Mouse (Mus musculus) liver, embryonic 11.5 days (tissue): Measurements from ENCODE around the gene Pop7. TPM values are rescaled to one million over a fixed set of nuclear protein-coding genes. Genes with fewer than 3 reads are reported as not detected.

Experiments used
- ATAC-seq: fragments of 200-750 bp; cut with Nextera tagmentation; replicated peaks from 2 replicates; pipeline ENCODE4 v1.8.0; 2017; ENCODE audit warnings: moderate number of reproducible peaks, mild to moderate bottlenecking, moderate TSS enrichment, moderate library complexity; ENCODE audit not compliant: low FRiP score
- DNase-seq: peaks from one replicate; pipeline ENCODE4 v3.0.0-alpha.2; 2017; ENCODE audit warnings: low spot score
- H3K27ac ChIP-seq: fragments of 300-500 bp; sonication (generic); 2 replicates; pipeline ENCODE4 v1.5.1; 2014; ENCODE audit warnings: mild to moderate bottlenecking, low read depth, low read length, control low read depth
- H3K27me3 ChIP-seq: fragments of 300-500 bp; sonication (generic); replicated peaks from 2 replicates; pipeline ENCODE4 v1.6.1; 2014; ENCODE audit warnings: low read length, mixed read lengths; ENCODE audit not compliant: control insufficient read depth, insufficient read depth
- H3K36me3 ChIP-seq: fragments of 300-500 bp; sonication (generic); 2 replicates; pipeline ENCODE4 v1.6.1; 2014; ENCODE audit warnings: mild to moderate bottlenecking, low read length, moderate library complexity, mixed read lengths; ENCODE audit not compliant: control insufficient read depth, insufficient read depth
- H3K4me1 ChIP-seq: fragments of 300-500 bp; sonication (generic); replicated peaks from 2 replicates; pipeline ENCODE4 v1.6.1; 2014; ENCODE audit warnings: low read length, mixed read lengths; ENCODE audit not compliant: control insufficient read depth, insufficient read depth
- H3K4me2 ChIP-seq: fragments of 300-500 bp; sonication (generic); 2 replicates; pipeline ENCODE4 v1.6.1; 2014; ENCODE audit warnings: mild to moderate bottlenecking, control low read depth, moderate library complexity
- H3K4me3 ChIP-seq: fragments of 300-500 bp; sonication (generic); 2 replicates; pipeline ENCODE4 v1.5.1; 2014; ENCODE audit warnings: low read depth, low read length, control low read depth
- H3K9ac ChIP-seq: fragments of 300-500 bp; sonication (generic); 2 replicates; pipeline ENCODE4 v1.6.1; 2014; ENCODE audit warnings: low read depth, low read length, control low read depth
- H3K9me3 ChIP-seq: fragments of 300-500 bp; sonication (generic); 2 replicates; pipeline ENCODE4 v1.6.1; 2016; ENCODE audit warnings: low read length, inconsistent platforms, mixed read lengths; ENCODE audit not compliant: control insufficient read depth
- WGBS: fragments of 180-500 bp; shearing (Covaris S2); extraction: QIAGEN DNeasy Blood & Tissue Kit; methylation state at CpG from one replicate; pipeline ENCODE4 v1.1.7; 2014; 5-methylcytosine and 5-hydroxymethylcytosine counted together
- microRNA-seq: library from miRNA; unstranded; fragments of <30 nt; microRNA quantifications from one replicate; pipeline ENCODE4, GENCODE M21; 2017; ENCODE audit warnings: borderline number of aligned reads
- polyA plus RNA-seq: library from polyadenylated mRNA; unstranded; fragments of >200 nt; fragmentation: Nextera tagmentation; extraction: Ambion mirVana; gene quantifications from 2 replicates; pipeline ENCODE4 v1.2.1, GENCODE M21; 2014

The Pop7 gene
- polyA plus RNA-seq, 1 experiment from 2014 or later: 70.6 TPM

DNA sequence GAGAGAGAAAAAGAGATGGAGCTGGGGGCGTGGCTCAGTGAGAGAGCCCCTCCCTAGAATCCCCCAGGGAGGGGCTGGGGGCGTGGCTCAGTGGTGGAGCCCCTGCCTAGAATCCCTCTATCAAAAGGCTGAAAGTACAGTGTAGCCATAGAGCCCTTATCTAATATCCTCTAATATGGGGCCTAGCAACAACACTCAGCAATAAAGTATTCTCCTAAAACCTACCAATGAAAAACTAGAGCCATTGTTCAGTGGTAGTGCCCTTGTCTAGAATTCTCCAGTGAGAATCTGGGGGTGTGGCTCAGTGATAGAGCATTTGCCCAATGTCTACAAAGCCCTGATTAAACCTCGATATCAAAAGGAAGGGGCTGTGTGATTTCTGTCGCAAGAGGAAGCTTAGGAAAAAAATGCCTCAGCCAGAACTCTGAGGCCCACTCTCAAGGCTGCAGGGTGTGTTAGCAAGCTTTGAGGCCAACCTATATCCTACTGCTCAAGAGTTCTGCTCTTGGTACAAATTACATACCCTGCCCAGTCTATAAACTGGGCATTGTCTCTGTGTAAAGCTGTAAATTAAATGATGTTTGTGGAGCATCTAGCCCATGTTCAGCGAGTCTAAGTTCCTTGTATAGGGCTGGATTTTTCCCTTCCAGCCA is 29.9 kb downstream of the Pop7 start:
- Histone ChIP-seq H3K36me3 (no peaks in the 10 kb centered on the region), H3K4me3 (no peak overlapping the region), H3K4me1 (no peaks in the 10 kb centered on the region; the same call in 1 of the 2 replicates), H3K9ac (no peak overlapping the region), H3K4me2 (no peak overlapping the region), H3K9me3 (no peaks in the 10 kb centered on the region), H3K27ac (no peak overlapping the region), H3K27me3 (no peaks in the 10 kb centered on the region)
- ATAC-seq (no peak), DNase-seq (no peak)
- 55% methylated on average over 5 of the region's 5 CpGs for WGBS

DNA sequence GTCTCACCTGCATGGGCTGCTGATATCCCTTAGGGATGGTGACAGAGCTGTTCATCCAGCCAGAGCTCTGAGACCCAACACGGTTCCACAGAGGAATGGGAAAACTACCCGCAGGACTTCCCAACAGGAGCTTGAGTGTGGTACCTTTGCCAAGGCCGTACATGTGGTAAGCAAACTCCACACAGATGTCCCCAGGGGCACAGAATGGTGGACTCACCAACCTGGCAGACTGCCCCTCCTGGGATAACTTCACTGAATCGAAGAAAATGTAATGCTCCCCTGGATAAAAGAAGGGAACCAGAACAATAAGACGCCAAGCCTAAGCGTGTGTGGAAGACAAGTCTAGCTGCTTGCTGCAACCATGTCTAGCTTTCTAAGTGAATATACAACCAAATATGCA is 35.4 kb downstream of the Pop7 start:
- Histone ChIP-seq H3K4me1 (no peaks in the 10 kb centered on the region), H3K4me3 (no peak overlapping the region), H3K27me3 (no peaks in the 10 kb centered on the region), H3K9ac (no peak overlapping the region), H3K27ac (no peak overlapping the region), H3K4me2 (no peak overlapping the region), H3K36me3 (no peaks in the 10 kb centered on the region), H3K9me3 (no peaks in the 10 kb centered on the region)
- DNase-seq (no peak), ATAC-seq (no peak)
- WGBS: 86% methylated on average over 6 of the region's 6 CpGs

DNA sequence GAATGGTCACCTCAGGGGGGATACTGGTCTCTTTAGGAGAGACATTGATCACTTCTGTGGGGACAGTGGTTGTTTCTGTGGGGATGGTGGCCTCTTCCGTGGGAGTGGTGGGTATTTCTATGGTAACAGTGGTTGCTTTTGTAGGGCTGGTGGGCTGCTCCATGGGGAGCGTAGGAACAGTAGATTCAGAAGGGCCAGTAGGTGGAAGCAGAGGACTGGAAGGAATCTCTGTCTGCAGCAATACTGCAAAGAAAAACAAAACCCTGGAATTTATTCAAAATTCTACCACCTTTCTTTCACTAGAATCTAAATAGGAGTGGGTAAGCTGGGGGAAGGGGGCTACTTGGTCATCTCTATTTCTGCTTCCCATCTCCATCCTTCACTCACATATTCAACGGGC is 37.3 kb downstream of the Pop7 start:
- Histone ChIP-seq H3K27me3 (no peaks in the 10 kb centered on the region), H3K4me3 (no peak overlapping the region), H3K4me1 (no peaks in the 10 kb centered on the region), H3K4me2 (no peak overlapping the region), H3K36me3 (no peaks in the 10 kb centered on the region), H3K27ac (no peak overlapping the region), H3K9ac (no peak overlapping the region), H3K9me3 (no peaks in the 10 kb centered on the region)
- ATAC-seq (no peak), DNase-seq (no peak)
- 49% methylated on average over 3 of the region's 3 CpGs for WGBS

DNA sequence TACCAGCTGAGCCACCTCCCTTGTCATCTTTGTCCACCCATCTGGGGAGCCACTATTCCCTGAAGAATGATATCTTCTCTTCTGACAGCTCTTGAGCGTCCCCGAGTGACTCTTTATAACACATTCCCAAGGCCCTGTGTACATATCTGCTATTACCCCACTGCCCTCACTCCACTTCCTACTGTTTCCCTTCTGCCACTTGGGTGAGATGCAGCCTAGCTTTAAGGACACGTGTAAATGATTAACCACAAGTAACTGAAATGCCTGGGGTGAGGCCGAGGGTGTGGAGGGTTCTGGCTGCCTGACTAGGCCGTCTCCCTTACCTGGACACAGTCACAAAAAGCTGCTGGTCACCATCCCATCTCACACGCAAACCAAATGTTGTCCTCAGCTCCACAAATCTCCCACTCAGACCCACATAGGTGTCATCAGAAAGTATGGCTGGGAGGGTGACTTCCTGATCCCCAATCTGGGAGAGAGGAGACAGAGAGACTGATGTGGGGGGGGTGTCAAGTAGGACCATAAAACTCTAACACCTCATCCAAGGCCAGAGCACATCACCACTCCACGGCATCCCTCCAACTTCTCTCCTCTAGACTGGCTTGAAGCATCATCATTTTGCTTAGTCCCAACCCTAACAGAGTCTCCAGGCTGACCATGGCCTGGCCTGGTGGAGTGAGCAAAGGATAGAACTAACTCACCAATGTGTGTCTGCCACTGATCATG is 46.3 kb downstream of the Pop7 start:
- Histone ChIP-seq H3K27me3 (no peaks in the 10 kb centered on the region), H3K9ac (no peak overlapping the region), H3K9me3 (no peaks in the 10 kb centered on the region), H3K27ac (no peak overlapping the region), H3K36me3 (no peaks in the 10 kb centered on the region), H3K4me1 (no peaks in the 10 kb centered on the region), H3K4me2 (no peak overlapping the region), H3K4me3 (no peak overlapping the region)
- DNase-seq (no peak), ATAC-seq (peak; percentile 61)
- WGBS: 48% methylated on average over 7 of the region's 7 CpGs

DNA sequence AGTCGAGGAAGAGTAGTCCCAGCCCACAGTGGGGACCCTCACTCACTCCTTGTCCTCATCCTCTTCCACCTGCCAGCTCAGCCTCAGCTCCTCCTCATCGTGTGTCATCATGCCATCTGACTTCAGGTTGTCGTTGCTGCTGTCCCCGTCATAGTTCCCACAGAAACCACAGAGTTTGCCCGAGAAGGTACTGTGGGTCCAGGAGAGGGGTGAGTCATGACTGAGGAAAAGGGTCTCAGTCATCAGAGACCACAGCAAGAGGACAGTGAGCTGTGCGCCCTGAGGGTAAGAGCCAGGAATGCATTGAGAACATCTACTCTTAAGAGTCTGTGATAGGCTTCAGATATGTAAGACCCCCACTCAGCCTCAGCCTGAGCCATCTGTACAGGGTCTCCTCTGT is 47.1 kb downstream of the Pop7 start:
- Histone ChIP-seq H3K4me3 (no peak overlapping the region), H3K4me2 (no peak overlapping the region), H3K36me3 (no peaks in the 10 kb centered on the region), H3K27ac (no peak overlapping the region), H3K4me1 (no peaks in the 10 kb centered on the region), H3K9me3 (no peaks in the 10 kb centered on the region), H3K9ac (no peak overlapping the region), H3K27me3 (no peaks in the 10 kb centered on the region)
- 60% methylated on average over 6 of the region's 6 CpGs for WGBS
- no peak for DNase-seq
- no peak for ATAC-seq

Small RNA genes within 50 kb of the gene (microRNA-seq; reads per million reads assigned to microRNA genes)
- 1.4 reads per million for gene Mir6418

Other genes starting within 250 kb of the Pop7 start
- gene Ache, start 215.0 kb downstream of the Pop7 start, polyA plus RNA-seq: 22.7 and 23.3 TPM in 2 replicates
- gene Ufsp1, start 207.9 kb downstream of the Pop7 start, polyA plus RNA-seq: 13.3 and 13.5 TPM in 2 replicates
- gene Srrt, start 194.8 kb downstream of the Pop7 start, polyA plus RNA-seq: 165 and 169 TPM in 2 replicates
- gene Trip6, start 188.1 kb downstream of the Pop7 start, polyA plus RNA-seq: 31.0 and 31.6 TPM in 2 replicates
- gene Slc12a9, start 168.9 kb downstream of the Pop7 start, polyA plus RNA-seq: 6.4 and 7.0 TPM in 2 replicates
- gene Ephb4, start 152.4 kb downstream of the Pop7 start, polyA plus RNA-seq: 28.2 and 29.9 TPM in 2 replicates
- gene Zan, start 25.5 kb downstream of the Pop7 start, polyA plus RNA-seq: 0.39 and 0.49 TPM in 2 replicates
- 7.0 and 9.0 TPM in 2 replicates for gene Gigyf1, start 16.0 kb upstream of the Pop7 start, polyA plus RNA-seq
- gene Epo, start 30.7 kb upstream of the Pop7 start, polyA plus RNA-seq: 4.6 and 7.8 TPM in 2 replicates
- 306 and 319 TPM in 2 replicates for gene Gnb2, start 31.0 kb upstream of the Pop7 start, polyA plus RNA-seq
- 0.70 and 0.79 TPM in 2 replicates for gene Actl6b, start 51.0 kb upstream of the Pop7 start, polyA plus RNA-seq
- 60.5 and 65.4 TPM in 2 replicates for gene Tfr2, start 67.3 kb upstream of the Pop7 start, polyA plus RNA-seq
- gene Mospd3, start 98.5 kb upstream of the Pop7 start, polyA plus RNA-seq: 58.5 and 59.7 TPM in 2 replicates
- 43.9 and 49.2 TPM in 2 replicates for gene Pcolce, start 111.3 kb upstream of the Pop7 start, polyA plus RNA-seq
- gene Fbxo24, start 126.5 kb upstream of the Pop7 start, polyA plus RNA-seq: 0.18 TPM in 1 of 2 replicates, not detected in the other
- 46.6 and 54.5 TPM in 2 replicates for gene Lrch4, start 126.6 kb upstream of the Pop7 start, polyA plus RNA-seq
- 11.6 and 13.2 TPM in 2 replicates for gene Gm20605, start 126.7 kb upstream of the Pop7 start, polyA plus RNA-seq
- 7.1 and 11.9 TPM in 2 replicates for gene Sap25, start 138.8 kb upstream of the Pop7 start, polyA plus RNA-seq
- 0.12 and 0.49 TPM in 2 replicates for gene Irs3, start 143.2 kb upstream of the Pop7 start, polyA plus RNA-seq
- 29.3 and 32.4 TPM in 2 replicates for gene Agfg2, start 182.2 kb upstream of the Pop7 start, polyA plus RNA-seq
- 0.39 and 0.43 TPM in 2 replicates for gene Nyap1, start 239.1 kb upstream of the Pop7 start, polyA plus RNA-seq
- gene Tsc22d4, start 243.2 kb upstream of the Pop7 start, polyA plus RNA-seq: 129 and 134 TPM in 2 replicates